Mouse (Mus musculus): ENCODE results near the gene Gli3. TPM values are rescaled to one million over a fixed set of nuclear protein-coding genes. Genes with fewer than 3 reads are reported as not detected.

The Gli3 gene
- polyA plus RNA-seq, 2 experiments = 33.4 to 42.6 TPM

DNA sequence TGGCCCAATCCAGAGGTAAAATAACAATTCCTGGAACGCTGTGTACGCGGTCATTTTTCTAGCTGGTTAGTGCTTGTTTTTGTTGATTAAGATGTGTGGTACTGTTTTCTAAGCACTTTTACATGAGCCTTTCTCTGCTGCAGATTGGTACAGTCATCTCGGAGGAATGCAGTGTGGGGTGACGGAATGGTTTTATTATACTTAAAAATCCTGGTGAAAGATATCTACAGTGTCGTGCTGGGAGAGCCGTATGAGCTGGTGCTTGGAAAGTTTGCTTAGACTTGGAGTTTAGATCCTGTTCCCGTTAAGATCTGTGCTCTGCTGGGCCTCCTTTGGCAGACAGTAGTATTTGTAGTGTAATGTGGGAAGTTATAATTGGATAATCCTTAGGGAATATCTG is 51.0 kb downstream of the Gli3 start:
- H3K27me3 ChIP-seq (ENCODE audit: control insufficient read depth, insufficient read depth, low read length) = no peaks in the 10 kb centered on the region
- 0 out of 2 replicates have a peak overlapping the region, but pooled peaks have one; percentile 19 for H3K27ac ChIP-seq (replicated peaks; ENCODE audit: low read depth, low read length)
- no peak for DNase-seq (ENCODE audit: low spot score)
- no peaks in the 10 kb centered on the region for H3K9me3 ChIP-seq (ENCODE audit: control insufficient read depth, low read length)
- peak; percentile 31; the same call in 1 of the 2 replicates for ATAC-seq (ENCODE audit: low FRiP score, low read depth)
- H3K4me3 ChIP-seq (replicated peaks; ENCODE audit: low read length) = no peak overlapping the region
- no peak overlapping the region for H3K4me2 ChIP-seq (replicated peaks; ENCODE audit: low read depth, low read length, severe bottlenecking)
- 50% methylated on average over 8 of the region's 8 CpGs for WGBS
- no peak overlapping the region for H3K9ac ChIP-seq (ENCODE audit: low read depth, low read length, severe bottlenecking)
- no peak for TF ChIP-seq POLR2A (IDR thresholded peaks at IDR 0.05; ENCODE audit: borderline replicate concordance, extremely low read depth, insufficient read depth, insufficient read length)
- peaks cover 21% of the 10 kb centered on the region for H3K4me1 ChIP-seq (ENCODE audit: control insufficient read depth, insufficient read depth, low read length)
- H3K36me3 ChIP-seq (ENCODE audit: control insufficient read depth, insufficient read depth, low read length) = no peaks in the 10 kb centered on the region

- 85% methylated on average over 9 of the region's 9 CpGs for WGBS
- DNase-seq (ENCODE audit: low spot score) (no peak), ATAC-seq (ENCODE audit: low FRiP score, low read depth) (no peak)
These were observed 54.2 kb downstream of the Gli3 start for GRCm38 (mm10) chr13:15517048-15517760.

DNA sequence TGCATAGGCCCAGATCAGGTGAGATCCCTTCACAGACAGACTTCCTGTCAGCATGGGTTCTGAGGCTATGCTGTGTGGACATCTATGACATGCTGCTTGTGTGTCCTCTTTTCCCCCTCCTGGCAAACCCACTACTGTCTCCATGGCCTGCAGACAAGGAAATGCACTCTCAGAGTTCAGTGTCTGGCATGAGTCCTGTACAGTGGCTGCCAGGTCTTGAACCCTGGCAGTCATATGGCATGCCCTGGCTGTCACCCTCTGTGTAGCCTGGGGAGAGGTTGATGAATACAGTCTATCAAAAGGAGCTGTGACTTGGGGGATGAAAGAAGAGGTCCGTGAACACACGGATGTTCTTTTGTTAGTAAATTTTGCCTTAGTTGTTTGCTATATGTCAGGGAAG is 57.3 kb downstream of the Gli3 start:
- Histone ChIP-seq H3K4me1 (ENCODE audit: control insufficient read depth, insufficient read depth, low read length) (no peaks in the 10 kb centered on the region), H3K4me2 (replicated peaks; ENCODE audit: low read depth, low read length, severe bottlenecking) (no peak overlapping the region), H3K9ac (ENCODE audit: low read depth, low read length, severe bottlenecking) (no peak overlapping the region), H3K27me3 (ENCODE audit: control insufficient read depth, insufficient read depth, low read length) (no peaks in the 10 kb centered on the region), H3K27ac (replicated peaks; ENCODE audit: low read depth, low read length) (no peak overlapping the region), H3K9me3 (ENCODE audit: control insufficient read depth, low read length) (no peaks in the 10 kb centered on the region), H3K4me3 (replicated peaks; ENCODE audit: low read length) (no peak overlapping the region), H3K36me3 (ENCODE audit: control insufficient read depth, insufficient read depth, low read length) (0 out of 2 replicates have a peak, but pooled peaks cover 4% of the 10 kb centered on the region)
- TF ChIP-seq POLR2A (IDR thresholded peaks at IDR 0.05; ENCODE audit: borderline replicate concordance, extremely low read depth, insufficient read depth, insufficient read length) = no peak
- 74% methylated on average over 2 of the region's 2 CpGs for WGBS
- ATAC-seq (ENCODE audit: low FRiP score, low read depth) (no peak), DNase-seq (ENCODE audit: low spot score) (no peak)

More at GRCm38 (mm10) chr13:15517048-15517760, 54.2 kb downstream of the Gli3 start:
- no peak overlapping the region for H3K4me2 ChIP-seq (replicated peaks; ENCODE audit: low read depth, low read length, severe bottlenecking)
- no peaks in the 10 kb centered on the region for H3K9me3 ChIP-seq (ENCODE audit: control insufficient read depth, low read length)
- H3K27ac ChIP-seq (replicated peaks; ENCODE audit: low read depth, low read length) = no peak overlapping the region
- no peaks in the 10 kb centered on the region for H3K27me3 ChIP-seq (ENCODE audit: control insufficient read depth, insufficient read depth, low read length)
- H3K9ac ChIP-seq (ENCODE audit: low read depth, low read length, severe bottlenecking) = no peak overlapping the region
- no peak for TF ChIP-seq POLR2A (IDR thresholded peaks at IDR 0.05; ENCODE audit: borderline replicate concordance, extremely low read depth, insufficient read depth, insufficient read length)
- H3K4me1 ChIP-seq (ENCODE audit: control insufficient read depth, insufficient read depth, low read length) = peaks cover 14% of the 10 kb centered on the region
- no peaks in the 10 kb centered on the region for H3K36me3 ChIP-seq (ENCODE audit: control insufficient read depth, insufficient read depth, low read length)
- no peak overlapping the region for H3K4me3 ChIP-seq (replicated peaks; ENCODE audit: low read length)

GRCm38 (mm10) chr13:15522153-15522552 is 59.1 kb downstream of the Gli3 start:
- DNase-seq (ENCODE audit: low spot score) = no peak
- H3K9ac ChIP-seq (ENCODE audit: low read depth, low read length, severe bottlenecking) = no peak overlapping the region
- H3K4me2 ChIP-seq (replicated peaks; ENCODE audit: low read depth, low read length, severe bottlenecking) = no peak overlapping the region
- 0 out of 2 replicates have a peak, but pooled peaks cover 4% of the 10 kb centered on the region for H3K36me3 ChIP-seq (ENCODE audit: control insufficient read depth, insufficient read depth, low read length)
- H3K27me3 ChIP-seq (ENCODE audit: control insufficient read depth, insufficient read depth, low read length) = no peaks in the 10 kb centered on the region
- no peaks in the 10 kb centered on the region; the same call in 1 of the 2 replicates for H3K4me1 ChIP-seq (ENCODE audit: control insufficient read depth, insufficient read depth, low read length)
- H3K27ac ChIP-seq (replicated peaks; ENCODE audit: low read depth, low read length) = no peak overlapping the region
- H3K9me3 ChIP-seq (ENCODE audit: control insufficient read depth, low read length) = no peaks in the 10 kb centered on the region
- no peak for TF ChIP-seq POLR2A (IDR thresholded peaks at IDR 0.05; ENCODE audit: borderline replicate concordance, extremely low read depth, insufficient read depth, insufficient read length)
- WGBS = 91% methylated on average over 3 of the region's 3 CpGs
- H3K4me3 ChIP-seq (replicated peaks; ENCODE audit: low read length) = no peak overlapping the region
- ATAC-seq (ENCODE audit: low FRiP score, low read depth) = no peak

- Histone ChIP-seq H3K4me3 (replicated peaks; ENCODE audit: low read length) (no peak overlapping the region), H3K9ac (ENCODE audit: low read depth, low read length, severe bottlenecking) (no peak overlapping the region), H3K9me3 (ENCODE audit: control insufficient read depth, low read length) (no peaks in the 10 kb centered on the region), H3K4me2 (replicated peaks; ENCODE audit: low read depth, low read length, severe bottlenecking) (no peak overlapping the region), H3K36me3 (ENCODE audit: control insufficient read depth, insufficient read depth, low read length) (0 out of 2 replicates have a peak, but pooled peaks cover 4% of the 10 kb centered on the region), H3K27me3 (ENCODE audit: control insufficient read depth, insufficient read depth, low read length) (no peaks in the 10 kb centered on the region), H3K27ac (replicated peaks; ENCODE audit: low read depth, low read length) (no peak overlapping the region), H3K4me1 (ENCODE audit: control insufficient read depth, insufficient read depth, low read length) (no peaks in the 10 kb centered on the region; the same call in 1 of the 2 replicates)
- no peak for TF ChIP-seq POLR2A (IDR thresholded peaks at IDR 0.05; ENCODE audit: borderline replicate concordance, extremely low read depth, insufficient read depth, insufficient read length)
- WGBS = 83% methylated on average over 8 of the region's 8 CpGs
- ATAC-seq (ENCODE audit: low FRiP score, low read depth) (no peak), DNase-seq (ENCODE audit: low spot score) (no peak)
These were observed 61.2 kb downstream of the Gli3 start for GRCm38 (mm10) chr13:15524208-15524607.

Measured in limb, embryonic 14.5 days (tissue).